Mouse (Mus musculus) liver, embryonic 14.5 days (tissue): Measurements from ENCODE around the gene Dll3. TPM values are rescaled to one million over a fixed set of nuclear protein-coding genes. Genes with fewer than 3 reads are reported as not detected.

Experiments
- ATAC-seq: fragments of 200-750 bp; cut with Nextera tagmentation; 2 replicates; pipeline ENCODE4 v1.8.0; 2017; ENCODE audit warnings: moderate number of reproducible peaks, mild to moderate bottlenecking, moderate library complexity; ENCODE audit not compliant: insufficient read depth
- DNase-seq, 3 experiments: peaks; one replicate each; pipeline ENCODE4 v3.0.0-alpha.2; 2012 to 2013; ENCODE audit warnings: low read depth in 3 of 3, low spot score in 3 of 3
- H3K27ac ChIP-seq: fragments of 300-500 bp; sonication (generic); 2 replicates; pipeline ENCODE4 v1.5.1; 2014; ENCODE audit warnings: moderate library complexity, mild to moderate bottlenecking, control low read depth, inconsistent platforms
- H3K27me3 ChIP-seq: fragments of 300-500 bp; sonication (generic); 2 replicates; pipeline ENCODE4 v1.6.1; 2014; ENCODE audit warnings: mild to moderate bottlenecking, low read length, moderate library complexity; ENCODE audit not compliant: control insufficient read depth, insufficient read depth
- H3K36me3 ChIP-seq: fragments of 300-500 bp; sonication (generic); replicated peaks from 2 replicates; pipeline ENCODE4 v1.6.1; 2014; ENCODE audit warnings: low read depth; ENCODE audit not compliant: control insufficient read depth, insufficient read depth
- H3K4me1 ChIP-seq, 2 experiments: fragments of 200-500 bp in 1 of 2; fragments of 300-500 bp in 1 of 2; sonication (generic) in 1 of 2; replicated peaks; 2 replicates each; pipeline ENCODE4 v1.6.1; 2012 to 2014; ENCODE audit warnings: antibody characterized with exemption in 1 of 2, inconsistent platforms in 1 of 2, low read length in 1 of 2; ENCODE audit not compliant: control insufficient read depth in 2 of 2, insufficient read depth in 2 of 2
- H3K4me2 ChIP-seq: fragments of 300-500 bp; sonication (generic); 2 replicates; pipeline ENCODE4 v1.6.1; 2014; ENCODE audit warnings: low read depth, mild to moderate bottlenecking, control low read depth, moderate library complexity
- H3K4me3 ChIP-seq, 2 experiments: fragments of 200-500 bp in 1 of 2; fragments of 300-500 bp in 1 of 2; sonication (generic) in 1 of 2; 2 replicates each; pipeline ENCODE4 v1.5.1; 2012 to 2014; ENCODE audit warnings: low read depth in 2 of 2, low read length in 2 of 2, mild to moderate bottlenecking in 2 of 2, control low read depth in 1 of 2, inconsistent platforms in 1 of 2, moderate library complexity in 1 of 2; ENCODE audit not compliant: insufficient read depth in 1 of 2
- H3K9ac ChIP-seq: fragments of 300-500 bp; sonication (generic); replicated peaks from 2 replicates; pipeline ENCODE4 v1.6.1; 2014; ENCODE audit warnings: mild to moderate bottlenecking, control low read depth, moderate library complexity
- H3K9me3 ChIP-seq: fragments of 300-500 bp; sonication (generic); 2 replicates; pipeline ENCODE4 v1.6.1; 2016; ENCODE audit warnings: low read length, mixed read lengths; ENCODE audit not compliant: control insufficient read depth
- CTCF ChIP-seq: IDR thresholded peaks from 2 replicates; pipeline ENCODE4 v1.5.1; 2016; ENCODE audit warnings: antibody characterized with exemption, low read depth, control low read depth
- EP300 ChIP-seq: IDR thresholded peaks from 2 replicates; pipeline ENCODE4 v1.6.1; 2016; ENCODE audit warnings: antibody characterized with exemption, low read depth
- WGBS: fragments of 180-500 bp; shearing (Covaris S2); extraction: QIAGEN DNeasy Blood & Tissue Kit; methylation state at CpG from one replicate; pipeline ENCODE4 v1.1.7; 2014; ENCODE audit not compliant: insufficient replicate concordance; 5-methylcytosine and 5-hydroxymethylcytosine counted together
- polyA plus RNA-seq, 2 experiments: library from polyadenylated mRNA; depleted of rRNA in 1 of 2; stranded (reverse) in 1 of 2; unstranded in 1 of 2; fragments of >200 nt; fragmentation: Nextera tagmentation in 1 of 2; extraction: Ambion mirVana in 1 of 2; gene quantifications; 2 replicates each; pipeline versions ENCODE4 v1.2.1 to v1.2.3; 2012 to 2014

Dll3 gene
- polyA plus RNA-seq, 2 experiments, result 0.03 TPM; not detected in 1

- Histone ChIP-seq H3K4me1 (peaks cover 4 to 6% of the 10 kb centered on the region in 2 experiments), H3K9ac (no peak overlapping the region), H3K27ac (no peak overlapping the region), H3K27me3 (no peaks in the 10 kb centered on the region), H3K4me3 (no peak overlapping the region), H3K9me3 (no peaks in the 10 kb centered on the region), H3K4me2 (no peak overlapping the region), H3K36me3 (peaks cover 7% of the 10 kb centered on the region; the same call in 1 of the 2 replicates)
- TF ChIP-seq EP300 (no peak), CTCF (no peak)
- ATAC-seq (no peak), DNase-seq (no peak)
- WGBS, result 72% methylated on average over 2 of the region's 2 CpGs
Observed at GRCm38 (mm10) chr7:28335471-28335870, 33.4 kb upstream of the Dll3 start.

DNA sequence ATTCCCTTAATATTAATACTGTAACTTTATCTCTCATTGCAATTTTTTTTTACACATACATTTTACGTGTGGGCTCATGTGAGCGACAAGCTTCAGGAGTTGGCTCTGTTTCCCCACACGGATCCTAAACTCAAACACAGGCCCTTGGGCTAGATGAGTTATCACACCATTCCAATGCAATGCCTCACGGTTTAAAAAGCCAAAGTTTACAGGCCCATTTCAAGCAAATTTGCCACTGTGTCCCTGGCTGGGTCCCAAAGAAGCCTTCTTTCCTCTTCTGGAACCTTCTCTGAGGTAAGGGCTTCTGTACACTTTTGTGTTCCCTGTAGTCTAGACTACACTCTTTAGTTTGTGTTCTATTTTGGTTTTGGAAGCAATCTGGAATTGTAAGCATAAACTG, 32.5 kb upstream of the Dll3 start:
- peaks cover 10% of the 10 kb centered on the region for H3K36me3 ChIP-seq
- no peaks in the 10 kb centered on the region for H3K9me3 ChIP-seq
- no peak overlapping the region for H3K4me2 ChIP-seq
- DNase-seq, result no peak
- H3K27ac ChIP-seq, result no peak overlapping the region
- ATAC-seq, result no peak
- H3K4me3 ChIP-seq, result no peak overlapping the region
- 79% methylated on average over 4 of the region's 4 CpGs for WGBS
- H3K4me1 ChIP-seq, result peaks cover 4 to 5% of the 10 kb centered on the region in 2 experiments
- no peaks in the 10 kb centered on the region for H3K27me3 ChIP-seq
- no peak overlapping the region for H3K9ac ChIP-seq
- no peak for TF ChIP-seq EP300
- no peak for TF ChIP-seq CTCF

- H3K27me3 ChIP-seq, result no peaks in the 10 kb centered on the region
- no peak overlapping the region for H3K4me2 ChIP-seq
- no peak for DNase-seq
- WGBS, result 89% methylated on average over 2 of the region's 2 CpGs
- no peak for ATAC-seq
- H3K9me3 ChIP-seq, result no peaks in the 10 kb centered on the region
- TF ChIP-seq EP300 (no peak), CTCF (no peak)
- H3K4me1 ChIP-seq, result no peaks in the 10 kb centered on the region
- H3K4me3 ChIP-seq, result no peak overlapping the region
- H3K9ac ChIP-seq, result no peak overlapping the region
- no peak overlapping the region for H3K27ac ChIP-seq
- peaks cover 52% of the 10 kb centered on the region for H3K36me3 ChIP-seq
Observed at GRCm38 (mm10) chr7:28328260-28328659, 26.2 kb upstream of the Dll3 start.

GRCm38 (mm10) chr7:28326457-28326856, 24.4 kb upstream of the Dll3 start:
- 70% methylated on average over 4 of the region's 4 CpGs for WGBS
- Histone ChIP-seq H3K36me3 (peaks cover 66% of the 10 kb centered on the region), H3K4me1 (no peaks in the 10 kb centered on the region), H3K9me3 (no peaks in the 10 kb centered on the region), H3K27ac (no peak overlapping the region), H3K4me3 (no peak overlapping the region), H3K4me2 (no peak overlapping the region), H3K9ac (no peak overlapping the region), H3K27me3 (no peaks in the 10 kb centered on the region)
- no peak for ATAC-seq
- TF ChIP-seq CTCF (no peak), EP300 (no peak)
- no peak for DNase-seq

DNA sequence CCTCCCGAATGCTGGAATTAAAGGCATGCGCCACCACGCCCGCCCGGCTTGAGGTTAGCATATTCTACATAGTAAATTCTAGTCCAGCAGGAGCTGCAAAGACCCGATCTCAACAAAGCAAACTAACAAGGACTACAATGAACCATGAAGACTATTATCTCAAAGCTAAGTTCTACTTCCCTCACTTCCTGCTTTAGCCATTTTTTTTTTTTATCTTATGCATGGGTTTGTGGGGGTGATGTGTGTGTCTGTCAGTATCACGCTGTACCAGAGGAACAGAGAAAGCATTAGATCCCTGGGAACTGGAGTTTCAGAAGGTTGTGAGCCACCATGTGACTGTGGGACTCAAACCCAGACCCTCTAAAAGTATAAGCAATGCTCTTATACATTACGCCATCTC, 23.3 kb upstream of the Dll3 start:
- ATAC-seq, result no peak
- 75% methylated on average over 8 of the region's 8 CpGs for WGBS

More for the DNA sequence above, 23.3 kb upstream of the Dll3 start:
- Histone ChIP-seq H3K4me1 (no peaks in the 10 kb centered on the region), H3K27ac (no peak overlapping the region), H3K9ac (no peak overlapping the region), H3K4me2 (no peak overlapping the region), H3K36me3 (peaks cover 70% of the 10 kb centered on the region), H3K9me3 (no peaks in the 10 kb centered on the region), H3K4me3 (no peak overlapping the region), H3K27me3 (no peaks in the 10 kb centered on the region)
- no peak for DNase-seq
- TF ChIP-seq EP300, result no peak
- TF ChIP-seq CTCF, result no peak
